Mouse (Mus musculus) forebrain, embryonic 16.5 days (tissue): Measurements from ENCODE around the gene Celf6. TPM values are rescaled to one million over a fixed set of nuclear protein-coding genes. Genes with fewer than 3 reads are reported as not detected.

Source experiments
- ATAC-seq: fragments of 200-750 bp; cut with Nextera tagmentation; 2 replicates; pipeline ENCODE4 v1.8.0; 2017; ENCODE audit warnings: mild to moderate bottlenecking, moderate library complexity
- H3K27ac ChIP-seq: fragments of 300-500 bp; sonication (generic); 2 replicates; pipeline ENCODE4 v1.5.1; 2014; ENCODE audit warnings: low read length, control low read depth
- H3K27me3 ChIP-seq: fragments of 300-500 bp; sonication (generic); replicated peaks from 2 replicates; pipeline ENCODE4 v1.6.1; 2014; ENCODE audit warnings: low read length; ENCODE audit not compliant: control insufficient read depth, insufficient read depth
- H3K36me3 ChIP-seq: fragments of 300-500 bp; sonication (generic); 2 replicates; pipeline ENCODE4 v1.6.1; 2014; ENCODE audit not compliant: control insufficient read depth, insufficient read depth
- H3K4me1 ChIP-seq: fragments of 300-500 bp; sonication (generic); replicated peaks from 2 replicates; pipeline ENCODE4 v1.6.1; 2014; ENCODE audit warnings: low read length; ENCODE audit not compliant: control insufficient read depth, insufficient read depth
- H3K4me2 ChIP-seq: fragments of 300-500 bp; sonication (generic); 2 replicates; pipeline ENCODE4 v1.6.1; 2014; ENCODE audit warnings: mild to moderate bottlenecking, low read length, control low read depth
- H3K4me3 ChIP-seq: fragments of 300-500 bp; sonication (generic); replicated peaks from 2 replicates; pipeline ENCODE4 v1.5.1; 2014; ENCODE audit warnings: mild to moderate bottlenecking, low read length, control low read depth
- H3K9ac ChIP-seq: fragments of 300-500 bp; sonication (generic); replicated peaks from 2 replicates; pipeline ENCODE4 v1.6.1; 2014; ENCODE audit warnings: low read depth, low read length, control low read depth
- H3K9me3 ChIP-seq: fragments of 300-500 bp; sonication (generic); 2 replicates; pipeline ENCODE4 v1.6.1; 2016; ENCODE audit warnings: low read length; ENCODE audit not compliant: control insufficient read depth
- WGBS: fragments of 180-500 bp; shearing (Covaris S2); extraction: QIAGEN DNeasy Blood & Tissue Kit; methylation state at CpG from one replicate; pipeline ENCODE4 v1.1.7; 2014; 5-methylcytosine and 5-hydroxymethylcytosine counted together
- polyA plus RNA-seq: library from polyadenylated mRNA; unstranded; fragments of >200 nt; fragmentation: Nextera tagmentation; extraction: Ambion mirVana; gene quantifications from 2 replicates; pipeline ENCODE4 v1.2.1, GENCODE M21; 2015

Celf6 gene
- polyA plus RNA-seq, 1 experiment from 2014 or later: 42.0 TPM

DNA sequence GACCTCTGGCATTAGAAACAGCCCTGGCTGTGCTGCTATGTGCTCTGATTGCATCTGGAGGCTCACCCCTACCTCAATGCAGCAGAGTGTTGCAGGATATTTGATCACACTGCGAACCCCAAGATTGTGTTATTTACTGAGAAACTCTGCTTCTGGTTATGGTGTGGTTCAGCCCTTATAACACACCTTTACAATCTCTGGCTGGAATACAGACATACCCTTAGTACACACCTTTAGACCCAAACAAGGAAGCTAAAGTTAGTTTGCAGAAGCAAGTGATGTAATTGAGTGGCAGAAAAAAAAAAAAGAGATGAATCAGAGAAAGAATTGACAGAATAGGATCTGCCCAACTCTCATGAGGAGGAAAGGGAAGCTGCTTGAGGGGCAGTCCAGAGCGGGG, 33.2 kb downstream of the Celf6 start:
- Histone ChIP-seq H3K9ac (no peak overlapping the region), H3K27ac (no peak overlapping the region), H3K36me3 (no peaks in the 10 kb centered on the region), H3K4me3 (no peak overlapping the region), H3K4me2 (no peak overlapping the region), H3K4me1 (no peaks in the 10 kb centered on the region), H3K27me3 (no peaks in the 10 kb centered on the region), H3K9me3 (no peaks in the 10 kb centered on the region)
- WGBS: 89% methylated on average over 2 of the region's 2 CpGs
- no peak for ATAC-seq

- peaks cover 19% of the 10 kb centered on the region for H3K4me1 ChIP-seq
- ATAC-seq: no peak
- no peak overlapping the region for H3K4me3 ChIP-seq
- H3K9me3 ChIP-seq: no peaks in the 10 kb centered on the region
- H3K4me2 ChIP-seq: no peak overlapping the region
- no peaks in the 10 kb centered on the region for H3K36me3 ChIP-seq
- no peak overlapping the region for H3K9ac ChIP-seq
- WGBS: 92% methylated on average over 2 of the region's 2 CpGs
- H3K27ac ChIP-seq: no peak overlapping the region
- H3K27me3 ChIP-seq: no peaks in the 10 kb centered on the region
These were observed 38.1 kb downstream of the Celf6 start for GRCm38 (mm10) chr9:59615797-59616196.

DNA sequence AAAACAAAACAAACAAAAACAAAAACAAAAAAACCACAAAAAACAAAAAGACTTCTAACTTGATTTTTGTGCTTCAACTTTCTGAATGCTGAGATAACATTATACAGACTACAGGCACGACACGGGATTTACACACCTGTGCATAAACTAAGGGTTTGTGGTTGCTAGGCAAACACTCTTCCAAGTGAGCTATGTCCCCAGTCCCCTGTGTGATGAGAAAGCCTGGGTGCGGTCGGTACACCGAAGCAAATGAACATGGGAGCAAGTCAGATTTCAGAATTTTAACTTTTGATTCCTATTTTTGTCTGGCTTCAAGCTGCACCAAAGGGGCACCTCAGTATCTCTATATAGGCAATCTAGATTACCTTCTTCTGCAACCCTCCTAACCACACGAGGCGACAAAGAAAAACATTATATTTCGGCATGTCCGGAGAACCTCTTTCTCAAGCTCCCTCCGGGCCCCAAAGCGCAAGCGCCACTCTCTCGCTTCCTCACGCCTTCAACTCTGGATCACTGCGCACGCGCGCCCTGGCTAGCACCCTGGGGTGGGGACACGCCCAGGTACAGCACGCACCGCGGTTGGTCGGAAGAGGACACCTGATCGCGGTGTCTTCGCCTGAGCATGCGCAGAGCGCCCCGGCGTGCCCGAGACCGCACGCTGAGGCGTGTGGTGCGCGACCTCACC, 39.0 kb downstream of the Celf6 start, which contains the start of gene Parp6:
Gene Parp6, plus strand, starts transcription at position 663 of the 685 bp plus-strand sequence.
- no peaks in the 10 kb centered on the region for H3K27me3 ChIP-seq
- WGBS: under 1% methylated on average over 33 of the region's 36 CpGs
- H3K4me1 ChIP-seq: peaks cover 19% of the 10 kb centered on the region
- peak within 1 kb of the TSS; percentile 63 for H3K4me3 ChIP-seq
- no peaks in the 10 kb centered on the region for H3K36me3 ChIP-seq
- peak; percentile 98 for ATAC-seq
- peak within 1 kb of the TSS; percentile 76 for H3K9ac ChIP-seq
- H3K9me3 ChIP-seq: no peaks in the 10 kb centered on the region
- peak within 1 kb of the TSS; percentile 85 for H3K27ac ChIP-seq
- peak within 1 kb of the TSS; percentile 76 for H3K4me2 ChIP-seq

- WGBS: under 1% methylated on average over 50 of the region's 58 CpGs
- Histone ChIP-seq H3K27me3 (no peaks in the 10 kb centered on the region), H3K4me1 (peaks cover 19% of the 10 kb centered on the region), H3K9ac (peak overlapping the region; percentile 76), H3K36me3 (no peaks in the 10 kb centered on the region; the same call in 1 of the 2 replicates), H3K27ac (peak overlapping the region; percentile 85), H3K9me3 (no peaks in the 10 kb centered on the region), H3K4me2 (peak overlapping the region; percentile 65), H3K4me3 (peak overlapping the region; percentile 63)
- peak; percentile 47; the same call in 1 of the 2 replicates for ATAC-seq
These were observed 39.7 kb downstream of the Celf6 start for GRCm38 (mm10) chr9:59617307-59617973.

DNA sequence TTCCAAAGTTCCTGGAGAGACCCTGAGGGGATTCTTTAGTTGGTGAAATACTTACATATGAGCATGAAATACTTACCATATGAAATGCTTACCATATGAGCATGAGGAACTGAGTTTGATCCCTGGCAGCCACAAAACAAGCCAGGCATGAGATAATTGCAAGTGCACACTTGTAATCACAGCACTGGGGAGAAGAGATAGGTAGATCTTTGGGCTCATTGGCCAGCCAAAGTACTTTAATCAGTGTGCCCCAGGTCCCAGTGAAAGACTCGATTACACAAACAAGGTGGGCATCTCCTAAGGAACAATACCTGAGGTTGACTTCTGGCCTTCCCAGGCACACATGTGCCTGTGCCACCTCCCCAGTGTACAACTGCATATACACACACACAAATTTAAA, 60.7 kb downstream of the Celf6 start:
- Histone ChIP-seq H3K9ac (no peak overlapping the region), H3K4me2 (no peak overlapping the region), H3K36me3 (peaks cover 55% of the 10 kb centered on the region), H3K9me3 (no peaks in the 10 kb centered on the region), H3K27ac (no peak overlapping the region), H3K4me3 (no peak overlapping the region), H3K4me1 (no peaks in the 10 kb centered on the region), H3K27me3 (no peaks in the 10 kb centered on the region)
- WGBS: 93% methylated on average over 1 of the region's 1 CpGs
- no peak for ATAC-seq

DNA sequence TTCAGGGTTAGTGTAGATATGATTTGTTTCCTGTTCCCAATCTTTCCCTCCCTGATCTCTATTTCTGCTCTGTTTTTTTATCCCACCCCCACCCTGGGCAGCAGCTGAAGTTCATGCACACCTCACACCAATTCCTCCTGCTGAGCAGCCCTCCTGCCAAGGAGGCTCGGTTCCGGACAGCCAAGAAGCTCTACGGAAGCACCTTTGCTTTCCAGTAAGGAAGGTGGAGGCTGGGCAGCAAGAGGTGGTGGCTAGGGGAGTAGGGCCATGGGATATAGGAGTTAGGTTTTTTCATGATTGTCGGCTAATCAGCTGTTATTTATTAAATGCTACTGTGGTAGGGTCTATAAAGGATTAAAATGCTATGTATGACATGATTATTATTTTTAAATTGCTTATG, 62.2 kb downstream of the Celf6 start:
- Histone ChIP-seq H3K9me3 (no peaks in the 10 kb centered on the region), H3K4me3 (no peak overlapping the region), H3K4me1 (no peaks in the 10 kb centered on the region), H3K27me3 (no peaks in the 10 kb centered on the region), H3K4me2 (no peak overlapping the region), H3K36me3 (peaks cover 48% of the 10 kb centered on the region), H3K9ac (no peak overlapping the region), H3K27ac (no peak overlapping the region)
- ATAC-seq: no peak
- whole genome bisulfite sequencing: 91% methylated on average over 4 of the region's 4 CpGs

DNA sequence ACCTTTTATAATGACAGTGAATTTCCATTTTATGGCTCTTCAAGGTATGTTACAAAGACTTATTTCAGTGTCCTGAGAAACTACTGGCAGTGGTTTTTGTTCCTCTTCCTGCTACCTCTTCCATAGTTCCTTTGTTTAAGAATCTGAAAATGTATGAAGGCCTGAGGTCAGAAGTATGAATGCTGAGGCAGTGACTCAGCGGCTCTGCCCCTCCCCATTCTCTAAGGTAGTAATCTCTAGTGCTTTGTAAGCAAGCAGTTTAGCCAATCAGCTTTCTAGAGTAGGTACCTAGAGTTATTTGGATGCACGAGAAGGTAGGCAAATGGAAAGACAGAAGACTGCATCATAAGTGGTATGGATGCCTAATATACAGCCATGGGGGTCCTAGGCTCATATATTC, 63.6 kb downstream of the Celf6 start:
- peaks cover 45% of the 10 kb centered on the region for H3K36me3 ChIP-seq
- H3K27ac ChIP-seq: no peak overlapping the region
- no peaks in the 10 kb centered on the region for H3K27me3 ChIP-seq
- no peak overlapping the region for H3K4me2 ChIP-seq
- no peaks in the 10 kb centered on the region for H3K9me3 ChIP-seq
- WGBS: 85% methylated on average over 2 of the region's 2 CpGs
- H3K9ac ChIP-seq: no peak overlapping the region
- H3K4me1 ChIP-seq: no peaks in the 10 kb centered on the region
- no peak for ATAC-seq
- H3K4me3 ChIP-seq: no peak overlapping the region

- no peak overlapping the region for H3K27ac ChIP-seq
- peaks cover 31% of the 10 kb centered on the region for H3K36me3 ChIP-seq
- H3K9me3 ChIP-seq: no peaks in the 10 kb centered on the region
- no peaks in the 10 kb centered on the region for H3K4me1 ChIP-seq
- H3K27me3 ChIP-seq: no peaks in the 10 kb centered on the region
- no peak overlapping the region for H3K4me2 ChIP-seq
- no peak overlapping the region for H3K9ac ChIP-seq
- no peak for ATAC-seq
- H3K4me3 ChIP-seq: no peak overlapping the region
- WGBS: 98% methylated on average over 4 of the region's 4 CpGs
These were observed 72.2 kb downstream of the Celf6 start for GRCm38 (mm10) chr9:59649911-59650310.

DNA sequence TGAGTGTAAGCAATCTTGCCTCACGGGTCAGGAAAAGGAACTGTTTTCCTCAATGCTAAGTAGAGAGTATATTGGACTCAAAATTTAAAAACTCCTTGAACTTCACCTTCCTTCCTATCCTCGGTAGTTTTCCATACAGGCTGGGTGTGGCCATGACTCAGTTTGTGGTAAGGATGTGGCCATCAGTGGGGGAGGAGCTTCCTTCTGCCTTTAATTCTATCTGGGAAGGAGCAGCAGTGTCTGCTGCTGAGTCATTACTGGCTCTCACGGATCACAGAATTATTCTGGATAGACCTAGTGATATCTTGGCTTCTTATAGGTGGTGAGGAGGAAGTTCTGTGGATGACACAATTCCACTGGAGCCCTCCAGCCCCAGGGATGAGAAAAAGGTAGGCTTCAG, 75.7 kb downstream of the Celf6 start:
- peaks cover 9% of the 10 kb centered on the region for H3K4me1 ChIP-seq
- no peak overlapping the region for H3K4me2 ChIP-seq
- peaks cover 26% of the 10 kb centered on the region for H3K36me3 ChIP-seq
- no peak overlapping the region for H3K4me3 ChIP-seq
- H3K27ac ChIP-seq: no peak overlapping the region
- no peak for ATAC-seq
- 49% methylated on average over 3 of the region's 3 CpGs for WGBS
- no peaks in the 10 kb centered on the region for H3K9me3 ChIP-seq
- H3K9ac ChIP-seq: no peak overlapping the region
- no peaks in the 10 kb centered on the region for H3K27me3 ChIP-seq
